22 mouse cellular contexts compared by ENCODE assay signal in genomic region chr17:26681276-26681675, GRCm38 (mm10). TPM values are rescaled to one million over a fixed set of nuclear protein-coding genes. Genes with fewer than 3 reads are reported as not detected.
DNase-seq lines count a peak whose midpoint lies in the region; ATAC-seq and TF ChIP-seq lines count a peak whose summit lies in the region.
"Had no signal": no experiment of that assay in that cellular context is flagged by ENCODE, and none has a peak within 500 bp of the region (broad histone marks: within the 10 kb centered on the region; RNA-seq: fewer than 3 reads in every experiment).

No protein-coding gene starts in this region.

- H3K4me1 ChIP-seq in liver, adult 2 months (ENCODE audit: control insufficient read depth, insufficient read depth, low read length) = peaks cover 6% of the 10 kb centered on the region
- H3K4me1 ChIP-seq in liver, embryonic 11.5 days (replicated peaks; ENCODE audit: control insufficient read depth, insufficient read depth, low read length) = peaks cover 27% of the 10 kb centered on the region
- peaks cover 16% of the 10 kb centered on the region; the same call in 1 of the 2 replicates for H3K4me1 ChIP-seq in kidney, adult 2 months (ENCODE audit: control insufficient read depth, insufficient read depth, low read length)

- H3K27ac ChIP-seq in gastrocnemius, adult 2 months = no peak overlapping the region
- no peak overlapping the region for H3K27ac ChIP-seq in liver, adult 2 months (replicated peaks; ENCODE audit: insufficient read depth, low read depth, low read length)
- H3K27ac ChIP-seq in liver, embryonic 11.5 days (ENCODE audit: low read depth, low read length) = no peak overlapping the region
- no peak overlapping the region for H3K27ac ChIP-seq in kidney, adult 2 months (ENCODE audit: insufficient read depth, low read depth, low read length)
- H3K27ac ChIP-seq: embryonic facial prominence, embryonic 10.5 days; limb, embryonic 15.5 days; neural tube, embryonic 12.5 days had no signal

- H3K36me3 ChIP-seq in liver, adult 2 months (ENCODE audit: control insufficient read depth, insufficient read depth, low read length) = peaks cover 4% of the 10 kb centered on the region; the same call in 1 of the 2 replicates
- peaks cover 29% of the 10 kb centered on the region for H3K36me3 ChIP-seq in liver, embryonic 11.5 days (ENCODE audit: control insufficient read depth, insufficient read depth, low read length)
- H3K36me3 ChIP-seq in kidney, adult 2 months (ENCODE audit: control insufficient read depth, insufficient read depth, low read length) = no peaks in the 10 kb centered on the region

- no peak overlapping the region for H3K9ac ChIP-seq in liver, adult 2 months (ENCODE audit: low read depth, low read length)
- no peak overlapping the region for H3K9ac ChIP-seq in liver, embryonic 11.5 days (ENCODE audit: low read depth, low read length)
- H3K9ac ChIP-seq: limb, embryonic 15.5 days; neural tube, embryonic 12.5 days had no signal

- no peak overlapping the region for H3K4me2 ChIP-seq in liver, embryonic 11.5 days
- H3K4me2 ChIP-seq: limb, embryonic 15.5 days; midbrain, embryonic 11.5 days; neural tube, embryonic 12.5 days had no signal

- H3K9me3 ChIP-seq in liver, embryonic 11.5 days (ENCODE audit: control insufficient read depth, low read length) = 0 out of 2 replicates have a peak, but pooled peaks cover 2% of the 10 kb centered on the region
- H3K9me3 ChIP-seq: embryonic facial prominence, embryonic 10.5 days; limb, embryonic 15.5 days; neural tube, embryonic 12.5 days had no signal

- H3K4me3 ChIP-seq in gastrocnemius, adult 2 months = no peak overlapping the region
- H3K4me3 ChIP-seq in liver, adult 2 months (ENCODE audit: insufficient read depth, low read depth, low read length) = no peak overlapping the region
- H3K4me3 ChIP-seq in liver, embryonic 11.5 days (ENCODE audit: low read depth, low read length) = no peak overlapping the region
- no peak overlapping the region for H3K4me3 ChIP-seq in kidney, adult 2 months (ENCODE audit: insufficient read depth, low read depth, low read length)
- H3K4me3 ChIP-seq: embryonic facial prominence, embryonic 10.5 days; limb, embryonic 15.5 days; neural tube, embryonic 12.5 days had no signal

- DNase-seq in gastrocnemius, adult 2 months = no peak
- no peak for DNase-seq in gastrocnemius, postnatal 25 days
- DNase-seq in liver, adult 2 months (ENCODE audit: extremely low read depth, low read depth, low spot score) = no peak
- DNase-seq in liver, embryonic 11.5 days (ENCODE audit: low spot score) = no peak
- DNase-seq in A20 (ENCODE audit: low read depth, low spot score) (peak; percentile 27), ZHBTc4 (ENCODE audit: low read depth, low spot score) (peak; percentile 54)
- no peak for DNase-seq in spleen, postnatal 14 days (ENCODE audit: low spot score in 2 of 2)
- no peak for DNase-seq in kidney, adult 2 months
- DNase-seq: adrenal gland, adult 8-10 months; cerebellum, adult 9-10 months; gastrocnemius, postnatal 10 days; heart, adult 18-20 months; heart, postnatal 4 days; kidney, adult 8-10 months; kidney, postnatal 4 days; right cerebral cortex, postnatal 4 days; thymus, postnatal 4 days had no signal

- WGBS in liver, adult 2 months = 94% methylated on average over 6 of the region's 6 CpGs
- WGBS in liver, embryonic 11.5 days = 89% methylated on average over 6 of the region's 6 CpGs
- 91% methylated on average over 6 of the region's 6 CpGs for WGBS in kidney, adult 2 months

- peak; percentile 32; the same call in 1 of the 2 replicates for TF ChIP-seq CTCF in gastrocnemius, adult 2 months (IDR thresholded peaks at IDR 0.05)
- TF ChIP-seq CTCF in liver, adult 2 months (IDR thresholded peaks at IDR 0.05; ENCODE audit: low read depth, low read length) = 0 out of 2 replicates have a peak, but pooled peaks have one; percentile 3
- no peak for TF ChIP-seq CTCF in kidney, adult 2 months (conservative IDR thresholded peaks at IDR 0.05; ENCODE audit: insufficient read depth, insufficient read length, low read depth, low read length)

- no peak for ATAC-seq in liver, embryonic 11.5 days (replicated peaks; ENCODE audit: low FRiP score)
- ATAC-seq: hindbrain, embryonic 16.5 days had no signal

- H3K79me2 ChIP-seq in liver, adult 2 months (ENCODE audit: control insufficient read depth, insufficient read depth, low read length) = peaks cover 52% of the 10 kb centered on the region

- no peaks in the 10 kb centered on the region for H3K27me3 ChIP-seq in liver, adult 2 months (ENCODE audit: control insufficient read depth, insufficient read depth, low read length)
- no peaks in the 10 kb centered on the region for H3K27me3 ChIP-seq in liver, embryonic 11.5 days (replicated peaks; ENCODE audit: control insufficient read depth, insufficient read depth, low read length)
- no peaks in the 10 kb centered on the region for H3K27me3 ChIP-seq in kidney, adult 2 months (replicated peaks; ENCODE audit: control insufficient read depth, insufficient read depth, low read length)
- H3K27me3 ChIP-seq: limb, embryonic 15.5 days; neural tube, embryonic 12.5 days had no signal

- intact Hi-C loops in gastrocnemius, adult 2 months (cut with DNase I) = no loop called here

- no peak for TF ChIP-seq POLR2A in liver, adult 2 months (IDR thresholded peaks at IDR 0.05; ENCODE audit: extremely low read depth, insufficient read depth, low read length)
- no peak for TF ChIP-seq POLR2A in kidney, adult 2 months (IDR thresholded peaks at IDR 0.05; ENCODE audit: low read depth, low read length)

RNA-seq across cellular contexts. Expression of gene Atp6v0e, which starts 18.2 kb away (rescaled TPM):
- total RNA-seq in gastrocnemius, adult 2 months (2021) = 10 to 100 TPM; 28.7 to 31.2 TPM
- 10 to 100 TPM; 29.7 to 43.1 TPM for total RNA-seq in gastrocnemius, postnatal 25 days (2021)
- total RNA-seq in liver, adult 2 months (2014; rRNA removed) = 104 and 108 TPM in 2 replicates
- polyA plus RNA-seq in liver, adult 2 months (2012; rRNA removed) = 122 and 131 TPM in 2 replicates
- polyA plus RNA-seq in liver, embryonic 11.5 days (2014; fragmentation: Nextera tagmentation; extraction: Ambion mirVana) = 244 and 245 TPM in 2 replicates
- 399 and 450 TPM in 2 replicates for polyA plus RNA-seq in kidney, adult 2 months (2012; rRNA removed)

RNA-seq across cellular contexts. Expression of gene Crebrf, which starts 34.2 kb away (rescaled TPM):
- total RNA-seq in gastrocnemius, adult 2 months (2021) = 10 to 100 TPM; 39.6 to 40.2 TPM
- total RNA-seq in gastrocnemius, postnatal 25 days (2021) = 10 to 100 TPM; 21.7 to 24.0 TPM
- 28.2 and 37.0 TPM in 2 replicates for total RNA-seq in liver, adult 2 months (2014; rRNA removed)
- 1.4 and 1.5 TPM in 2 replicates for polyA plus RNA-seq in liver, adult 2 months (2012; rRNA removed)
- 1.8 and 2.4 TPM in 2 replicates for polyA plus RNA-seq in liver, embryonic 11.5 days (2014; fragmentation: Nextera tagmentation; extraction: Ambion mirVana)
- 7.4 and 9.1 TPM in 2 replicates for polyA plus RNA-seq in kidney, adult 2 months (2012; rRNA removed)

Comparison
In these comparisons a context has a peak if more than half of its experiments do, and no peak if none do; other contexts are left out.
1. DNase-seq: peak in A20 (single experiment) and ZHBTc4 (single experiment); none in gastrocnemius, adult 2 months (single experiment), gastrocnemius, postnatal 25 days (single experiment), liver, adult 2 months (single experiment), liver, embryonic 11.5 days (single experiment), spleen, postnatal 14 days (0 of 2) and kidney, adult 2 months (single experiment).